In genomic region chr5:90640286-90641217, GRCm38 (mm10) we compare ENCODE assay signal across 7 mouse cellular contexts. TPM values are rescaled to one million over a fixed set of nuclear protein-coding genes. Genes with fewer than 3 reads are reported as not detected.
A peak's percentile ranks its signal among the peaks of the same experiment; 100 is the strongest.
DNase-seq lines count a peak whose midpoint lies in the region; ATAC-seq and TF ChIP-seq lines count a peak whose summit lies in the region.

Gene Rassf6 (minus strand): TSS chr5:90640657.

- H3K27me3 ChIP-seq in CH12.LX (replicated peaks) = no peaks in the 10 kb centered on the region
- no peaks in the 10 kb centered on the region for H3K27me3 ChIP-seq in kidney, adult 2 months (replicated peaks; ENCODE audit: control insufficient read depth, insufficient read depth, low read length)
- H3K27me3 ChIP-seq in lung, embryonic 15.5 days = no peaks in the 10 kb centered on the region
- H3K27me3 ChIP-seq in small intestine, adult 2 months (ENCODE audit: control insufficient read depth, insufficient read depth, low read length) = no peaks in the 10 kb centered on the region

- H3K27ac ChIP-seq in CH12.LX (ENCODE audit: insufficient read depth, low read depth) = peak within 1 kb of the TSS; percentile 36; the same call in 1 of the 2 replicates
- H3K27ac ChIP-seq in kidney, adult 2 months (ENCODE audit: insufficient read depth, low read depth, low read length) = peak within 1 kb of the TSS; percentile 81
- peak within 1 kb of the TSS; percentile 49; the same call in 1 of the 2 replicates for H3K27ac ChIP-seq in lung, embryonic 15.5 days
- peak within 1 kb of the TSS; percentile 98 for H3K27ac ChIP-seq in small intestine, adult 2 months (ENCODE audit: insufficient read depth, low read depth, low read length)

- no peak for TF ChIP-seq RAD21 in CH12.LX (IDR thresholded peaks at IDR 0.05; ENCODE audit: low read depth, low read length)

- in situ Hi-C loops in CH12.LX (cut with MboI; ENCODE audit: low pct_ligation_motif_present, low pct_unique_long_range_greater_than_20kb, low sequenced_read_pairs) = loop anchor here (5.0 kb wide), 1 partner anchor 43 kb away; no protein-coding TSS in a partner anchor

- 5% methylated on average over 26 of the region's 26 CpGs for WGBS in kidney, adult 2 months
- WGBS in lung, embryonic 15.5 days = 7% methylated on average over 26 of the region's 26 CpGs
- 7% methylated on average over 26 of the region's 26 CpGs for WGBS in small intestine, adult 2 months

- H3K79me2 ChIP-seq in CH12.LX (replicated peaks; ENCODE audit: control insufficient read depth, extremely low read depth, insufficient read depth, poor library complexity, severe bottlenecking) = peaks cover 2% of the 10 kb centered on the region; the same call in 1 of the 2 replicates

- peaks cover 3 to 15% of the 10 kb centered on the region in 2 experiments for H3K36me3 ChIP-seq in CH12.LX (replicated peaks in 1 of 2; ENCODE audit: control insufficient read depth in 1 of 2, insufficient read depth in 1 of 2, low read length in 1 of 2)
- H3K36me3 ChIP-seq in kidney, adult 2 months (ENCODE audit: control insufficient read depth, insufficient read depth, low read length) = no peaks in the 10 kb centered on the region
- no peaks in the 10 kb centered on the region for H3K36me3 ChIP-seq in lung, embryonic 15.5 days
- H3K36me3 ChIP-seq in small intestine, adult 2 months (ENCODE audit: control insufficient read depth, insufficient read depth, low read length) = peaks cover 3% of the 10 kb centered on the region; the same call in 1 of the 2 replicates

- ATAC-seq in lung, embryonic 15.5 days (ENCODE audit: borderline replicate concordance, extremely low read depth, low FRiP score, low TSS enrichment) = peak; percentile 91

- H3K9ac ChIP-seq in CH12.LX (ENCODE audit: insufficient read depth, low read depth) = peak within 1 kb of the TSS; percentile 39
- H3K9ac ChIP-seq in lung, embryonic 15.5 days = peak within 1 kb of the TSS; percentile 31

- H3K9me3 ChIP-seq in CH12.LX (replicated peaks; ENCODE audit: low read length) = no peaks in the 10 kb centered on the region
- no peaks in the 10 kb centered on the region for H3K9me3 ChIP-seq in lung, embryonic 15.5 days

- dilution Hi-C loops in CH12.LX (cut with MboI; ENCODE audit: extremely low pct_ligation_motif_present, extremely low pct_unique_long_range_greater_than_20kb, low sequenced_read_pairs) = no loop called here

- peaks cover 0 to 39% of the 10 kb centered on the region in 2 experiments; a peak in 2 of 4 replicates for H3K4me1 ChIP-seq in CH12.LX (ENCODE audit: control insufficient read depth in 1 of 2, insufficient read depth in 2 of 2)
- no peaks in the 10 kb centered on the region; the same call in 1 of the 2 replicates for H3K4me1 ChIP-seq in kidney, adult 2 months (ENCODE audit: control insufficient read depth, insufficient read depth, low read length)
- peaks cover 12% of the 10 kb centered on the region for H3K4me1 ChIP-seq in lung, embryonic 15.5 days
- H3K4me1 ChIP-seq in small intestine, adult 2 months (ENCODE audit: control insufficient read depth, insufficient read depth, insufficient read length, low read length) = peaks cover 2% of the 10 kb centered on the region; the same call in 1 of the 2 replicates

- TF ChIP-seq POLR2A in CH12.LX (IDR thresholded peaks at IDR 0.05; ENCODE audit: low read depth, low read length) = peak; percentile 72
- no peak for TF ChIP-seq POLR2A in kidney, adult 2 months (IDR thresholded peaks at IDR 0.05; ENCODE audit: low read depth, low read length)
- peak; percentile 28; the same call in 1 of the 2 replicates for TF ChIP-seq POLR2A in small intestine, adult 2 months (IDR thresholded peaks at IDR 0.05; ENCODE audit: low read depth, low read length)

- H3K4me2 ChIP-seq in CH12.LX (ENCODE audit: insufficient read depth, low read depth, poor library complexity, severe bottlenecking) = peak within 1 kb of the TSS; percentile 68
- peak within 1 kb of the TSS; percentile 65 for H3K4me2 ChIP-seq in lung, embryonic 15.5 days

- peak within 1 kb of the TSS; percentile 62 to 85 (median 77) for H3K4me3 ChIP-seq in CH12.LX (replicated peaks in 1 of 3; ENCODE audit: low read depth in 2 of 3, low read length in 2 of 3, poor library complexity in 1 of 3)
- H3K4me3 ChIP-seq in kidney, adult 2 months (ENCODE audit: insufficient read depth, low read depth, low read length) = peak within 1 kb of the TSS; percentile 61
- H3K4me3 ChIP-seq in lung, embryonic 15.5 days = peak within 1 kb of the TSS; percentile 40
- peak within 1 kb of the TSS; percentile 75 for H3K4me3 ChIP-seq in small intestine, adult 2 months (ENCODE audit: low read depth, low read length)

- no peak for TF ChIP-seq CTCF in CH12.LX (conservative IDR thresholded peaks at IDR 0.05 in 1 of 2, IDR thresholded peaks at IDR 0.05 in 1 of 2; ENCODE audit: low read depth in 2 of 2, low read length in 2 of 2)
- no peak for TF ChIP-seq CTCF in kidney, adult 2 months (conservative IDR thresholded peaks at IDR 0.05; ENCODE audit: insufficient read depth, insufficient read length, low read depth, low read length)
- no peak for TF ChIP-seq CTCF in small intestine, adult 2 months (IDR thresholded peaks at IDR 0.05; ENCODE audit: extremely low read depth, insufficient read length, insufficient replicate concordance, low read depth, low read length)

- peak; percentile 69 for DNase-seq in CH12.LX (ENCODE audit: extremely low read depth)
- peak; percentile 48 for DNase-seq in NIH3T3 (ENCODE audit: low read depth)
- peak; percentile 42 for DNase-seq in fat pad, adult 2 months (ENCODE audit: extremely low read depth, low read depth, low spot score)
- DNase-seq in kidney, adult 2 months = peak; percentile 96
- DNase-seq in right cerebral cortex, postnatal 36 days (ENCODE audit: low spot score in 2 of 2) = no peak

- TF ChIP-seq EP300 in CH12.LX (IDR thresholded peaks at IDR 0.05; ENCODE audit: low read length) = no peak

TF ChIP-seq in CH12.LX, 34 proteins besides CTCF, POLR2A, EP300 and RAD21:
- TF ChIP-seq ZMIZ1 (IDR thresholded peaks at IDR 0.05; ENCODE audit: low read depth, low read length) (0 out of 2 replicates have a peak, but pooled peaks have one; percentile 14), CHD2 (IDR thresholded peaks at IDR 0.05; ENCODE audit: low read length) (no peak), NRF1 (IDR thresholded peaks at IDR 0.05; ENCODE audit: low read depth, low read length) (no peak; the same call in 1 of the 2 replicates), E2F4 (IDR thresholded peaks at IDR 0.05; ENCODE audit: insufficient replicate concordance, low read depth, low read length) (no peak), TBP (conservative IDR thresholded peaks at IDR 0.05; ENCODE audit: low read depth, low read length) (peak; percentile 41; the same call in 1 of the 2 replicates), ZKSCAN1 (IDR thresholded peaks at IDR 0.05; ENCODE audit: borderline replicate concordance, low read depth, low read length) (no peak), ZNF384 (IDR thresholded peaks at IDR 0.05; ENCODE audit: low read depth, low read length) (peak; percentile 60), RCOR1 (conservative IDR thresholded peaks at IDR 0.05; ENCODE audit: low read depth, low read length) (no peak), NELFE (IDR thresholded peaks at IDR 0.05; ENCODE audit: low read depth, low read length) (peak; percentile 53; the same call in 1 of the 2 replicates), TCF12 (IDR thresholded peaks at IDR 0.05; ENCODE audit: low read depth, low read length) (peak; percentile 59; the same call in 1 of the 2 replicates), GABPA (IDR thresholded peaks at IDR 0.05; ENCODE audit: insufficient replicate concordance, low read depth, low read length) (no peak)

RNA-seq across cellular contexts. Expression of gene Rassf6, which starts in this region (rescaled TPM):
- 11.8 and 15.1 TPM in 2 replicates for total RNA-seq in CH12.LX (2012; rRNA removed)
- 24.5 and 26.3 TPM in 2 replicates for total RNA-seq in CH12.LX (2014; rRNA removed)
- 18.3 and 22.4 TPM in 2 replicates for polyA plus RNA-seq in CH12.LX (2012; ENCODE audit: insufficient read length, low read depth)
- polyA plus RNA-seq in kidney, adult 2 months (2012; rRNA removed) = 10.4 and 11.4 TPM in 2 replicates
- polyA plus RNA-seq in lung, embryonic 15.5 days (2015; fragmentation: Nextera tagmentation; extraction: Ambion mirVana) = 3.8 and 4.2 TPM in 2 replicates
- polyA plus RNA-seq in small intestine, adult 2 months (2012; rRNA removed) = 2.0 and 6.1 TPM in 2 replicates

Comparison
In these comparisons a context has a peak if more than half of its experiments do, and no peak if none do; other contexts are left out.
1. DNase-seq: peak in CH12.LX (single experiment), NIH3T3 (single experiment), fat pad, adult 2 months (single experiment) and kidney, adult 2 months (single experiment); none in right cerebral cortex, postnatal 36 days (0 of 2).
2. H3K27ac ChIP-seq: peak in every context shown above with its lines; median percentile 98 in small intestine, adult 2 months; 81 in kidney, adult 2 months; 49 in lung, embryonic 15.5 days; 36 in CH12.LX.
3. Peak in every context shown above with its lines, with median percentiles within 50 percentile points of each other: H3K4me3 ChIP-seq.